Mouse (Mus musculus): ENCODE data around the gene Slc4a4. TPM values are rescaled to one million over a fixed set of nuclear protein-coding genes. Genes with fewer than 3 reads are reported as not detected.

Gene Slc4a4
- polyA plus RNA-seq (2012; ENCODE audit: insufficient read depth, insufficient read length, low replicate concordance, missing spikeins): 154 and 905 TPM in 2 replicates

- H3K4me3 ChIP-seq (ENCODE audit: insufficient read depth, low read depth, low read length): peak within 1 kb of the TSS; percentile 94
- TF ChIP-seq POLR2A (IDR thresholded peaks at IDR 0.05; ENCODE audit: insufficient read depth, low read depth, low read length) (peak; percentile 46; the same call in 1 of the 2 replicates), CTCF (IDR thresholded peaks at IDR 0.05; ENCODE audit: insufficient read depth, low read depth, low read length) (no peak)
- H3K27ac ChIP-seq (ENCODE audit: insufficient read depth, low read depth, low read length): peak within 1 kb of the TSS; percentile 85
- H3K4me1 ChIP-seq (ENCODE audit: control insufficient read depth, insufficient read depth, low read length): 0 out of 2 replicates have a peak, but pooled peaks cover 4% of the 10 kb centered on the region
- WGBS: under 1% methylated on average over 116 of the region's 119 CpGs
These were observed at the start of gene Slc4a4 for GRCm38 (mm10) chr5:88886668-88887555. Gene Slc4a4 (plus strand): TSS chr5:88886818.

- Histone ChIP-seq H3K27ac (ENCODE audit: insufficient read depth, low read depth, low read length) (no peak overlapping the region), H3K4me1 (ENCODE audit: control insufficient read depth, insufficient read depth, low read length) (no peaks in the 10 kb centered on the region), H3K4me3 (ENCODE audit: insufficient read depth, low read depth, low read length) (no peak overlapping the region)
- no peak for TF ChIP-seq CTCF (IDR thresholded peaks at IDR 0.05; ENCODE audit: insufficient read depth, low read depth, low read length)
- TF ChIP-seq POLR2A (IDR thresholded peaks at IDR 0.05; ENCODE audit: insufficient read depth, low read depth, low read length): no peak
- WGBS: 87% methylated on average over 5 of the region's 5 CpGs
These were observed 46.4 kb upstream of the Slc4a4 start for GRCm38 (mm10) chr5:88840080-88840798.

- WGBS: 85% methylated on average over 3 of the region's 3 CpGs
- Histone ChIP-seq H3K27ac (ENCODE audit: insufficient read depth, low read depth, low read length) (no peak overlapping the region), H3K4me3 (ENCODE audit: insufficient read depth, low read depth, low read length) (no peak overlapping the region)
These were observed 29.3 kb upstream of the Slc4a4 start for GRCm38 (mm10) chr5:88857311-88857710.

GRCm38 (mm10) chr5:88857801-88858200 is 28.8 kb upstream of the Slc4a4 start:
- Histone ChIP-seq H3K4me3 (ENCODE audit: insufficient read depth, low read depth, low read length) (no peak overlapping the region), H3K27ac (ENCODE audit: insufficient read depth, low read depth, low read length) (no peak overlapping the region), H3K4me1 (ENCODE audit: control insufficient read depth, insufficient read depth, low read length) (no peaks in the 10 kb centered on the region)
- 93% methylated on average over 4 of the region's 4 CpGs for WGBS
- TF ChIP-seq CTCF (IDR thresholded peaks at IDR 0.05; ENCODE audit: insufficient read depth, low read depth, low read length): no peak

More at GRCm38 (mm10) chr5:88857311-88857710, 29.3 kb upstream of the Slc4a4 start:
- peaks cover 3% of the 10 kb centered on the region; the same call in 1 of the 2 replicates for H3K4me1 ChIP-seq (ENCODE audit: control insufficient read depth, insufficient read depth, low read length)
- no peak for TF ChIP-seq CTCF (IDR thresholded peaks at IDR 0.05; ENCODE audit: insufficient read depth, low read depth, low read length)
- no peak for TF ChIP-seq POLR2A (IDR thresholded peaks at IDR 0.05; ENCODE audit: insufficient read depth, low read depth, low read length)

- WGBS: 80% methylated on average over 4 of the region's 4 CpGs
- TF ChIP-seq CTCF (IDR thresholded peaks at IDR 0.05; ENCODE audit: insufficient read depth, low read depth, low read length) (no peak), POLR2A (IDR thresholded peaks at IDR 0.05; ENCODE audit: insufficient read depth, low read depth, low read length) (no peak)
- H3K4me3 ChIP-seq (ENCODE audit: insufficient read depth, low read depth, low read length): no peak overlapping the region
- no peaks in the 10 kb centered on the region for H3K4me1 ChIP-seq (ENCODE audit: control insufficient read depth, insufficient read depth, low read length)
- H3K27ac ChIP-seq (ENCODE audit: insufficient read depth, low read depth, low read length): no peak overlapping the region
These were observed 28.4 kb upstream of the Slc4a4 start for GRCm38 (mm10) chr5:88858226-88858625.

- WGBS: 74% methylated on average over 3 of the region's 3 CpGs
- TF ChIP-seq POLR2A (IDR thresholded peaks at IDR 0.05; ENCODE audit: insufficient read depth, low read depth, low read length) (no peak), CTCF (IDR thresholded peaks at IDR 0.05; ENCODE audit: insufficient read depth, low read depth, low read length) (0 out of 2 replicates have a peak, but pooled peaks have one; percentile 40)
These were observed 24.5 kb upstream of the Slc4a4 start for GRCm38 (mm10) chr5:88862163-88862562.

GRCm38 (mm10) chr5:88862794-88863193 is 23.8 kb upstream of the Slc4a4 start:
- TF ChIP-seq CTCF (IDR thresholded peaks at IDR 0.05; ENCODE audit: insufficient read depth, low read depth, low read length): no peak
- no peak for TF ChIP-seq POLR2A (IDR thresholded peaks at IDR 0.05; ENCODE audit: insufficient read depth, low read depth, low read length)
- H3K4me1 ChIP-seq (ENCODE audit: control insufficient read depth, insufficient read depth, low read length): no peaks in the 10 kb centered on the region
- H3K27ac ChIP-seq (ENCODE audit: insufficient read depth, low read depth, low read length): no peak overlapping the region
- no peak overlapping the region for H3K4me3 ChIP-seq (ENCODE audit: insufficient read depth, low read depth, low read length)
- 98% methylated on average over 2 of the region's 2 CpGs for WGBS

More at GRCm38 (mm10) chr5:88862163-88862562, 24.5 kb upstream of the Slc4a4 start:
- H3K27ac ChIP-seq (ENCODE audit: insufficient read depth, low read depth, low read length): no peak overlapping the region
- no peak overlapping the region for H3K4me3 ChIP-seq (ENCODE audit: insufficient read depth, low read depth, low read length)
- no peaks in the 10 kb centered on the region for H3K4me1 ChIP-seq (ENCODE audit: control insufficient read depth, insufficient read depth, low read length)

- TF ChIP-seq POLR2A (IDR thresholded peaks at IDR 0.05; ENCODE audit: insufficient read depth, low read depth, low read length) (no peak), CTCF (IDR thresholded peaks at IDR 0.05; ENCODE audit: insufficient read depth, low read depth, low read length) (no peak)
- 0 out of 2 replicates have a peak, but pooled peaks cover 4% of the 10 kb centered on the region for H3K4me1 ChIP-seq (ENCODE audit: control insufficient read depth, insufficient read depth, low read length)
- 37% methylated on average over 3 of the region's 3 CpGs for WGBS
- no peak overlapping the region for H3K4me3 ChIP-seq (ENCODE audit: insufficient read depth, low read depth, low read length)
- H3K27ac ChIP-seq (ENCODE audit: insufficient read depth, low read depth, low read length): no peak overlapping the region
These were observed 2.5 kb upstream of the Slc4a4 start for GRCm38 (mm10) chr5:88884101-88884500.

Measured in olfactory bulb, adult 2 months (tissue).